Mouse (Mus musculus): ENCODE data around the gene 4933428G20Rik.
A peak's percentile ranks its signal among the peaks of the same experiment; 100 is the strongest.

The 4933428G20Rik gene

DNA sequence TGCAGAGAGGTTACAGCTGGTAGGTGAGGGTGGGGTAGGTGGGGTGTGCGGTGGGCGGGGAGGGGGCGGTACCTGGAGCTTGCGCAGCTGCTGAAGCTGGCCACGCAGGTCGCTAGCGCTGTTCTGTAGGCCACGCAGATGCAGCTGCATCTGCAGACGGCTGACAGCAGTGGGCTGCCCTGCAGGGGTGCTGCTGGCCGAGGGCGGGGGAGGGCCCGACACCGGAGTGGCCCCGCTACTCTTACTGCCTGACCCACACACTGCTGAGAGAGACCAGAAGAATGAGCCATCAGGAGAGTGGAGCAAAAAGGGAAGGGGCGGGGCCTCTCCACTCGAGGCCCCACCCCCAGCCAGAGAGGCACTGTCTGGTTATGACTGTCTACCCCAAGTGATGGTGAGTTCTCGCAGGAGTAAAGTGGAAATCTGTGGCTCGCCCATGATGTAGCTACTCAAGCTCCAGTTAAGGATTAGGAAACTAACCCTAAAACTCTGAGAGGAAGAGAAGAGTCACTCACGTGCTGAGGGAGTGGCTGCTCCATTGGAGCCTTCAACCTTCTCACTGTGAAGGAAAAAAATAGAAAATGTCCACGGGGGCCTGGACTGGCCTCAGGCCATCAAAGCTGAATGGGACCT, 32.9 kb upstream of the 4933428G20Rik start:
- DNase-seq (ENCODE audit: low spot score in 2 of 2): peak; percentile 34 to 51

- DNase-seq (ENCODE audit: low spot score in 2 of 2): no peak
Measured at GRCm38 (mm10) chr11:97532354-97532753, 32.2 kb upstream of the 4933428G20Rik start.

GRCm38 (mm10) chr11:97531381-97532260, 31.5 kb upstream of the 4933428G20Rik start:
- peak; percentile 76 to 95 for DNase-seq (ENCODE audit: low spot score in 2 of 2)

DNA sequence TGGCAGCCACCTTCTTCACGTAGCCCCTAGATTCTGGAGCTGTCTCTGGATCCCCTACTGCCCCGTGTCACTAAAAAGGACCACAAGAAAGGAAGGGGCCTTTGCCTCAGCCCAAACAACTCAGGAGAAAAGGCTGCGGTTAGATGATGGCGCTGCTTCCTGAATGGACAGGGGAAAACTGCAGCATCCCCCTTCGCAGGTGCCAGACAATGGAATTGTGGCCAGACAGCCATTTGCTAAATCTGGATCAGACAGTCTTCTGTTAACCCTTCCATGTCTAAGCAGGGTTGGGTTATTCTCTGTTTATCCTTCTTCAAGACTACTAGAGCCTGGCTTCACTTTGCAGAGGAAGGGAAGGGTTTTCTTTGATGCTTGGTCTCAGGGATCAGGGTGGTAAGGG, 30.8 kb upstream of the 4933428G20Rik start:
- DNase-seq (ENCODE audit: low spot score in 2 of 2): no peak

GRCm38 (mm10) chr11:97530069-97530468, 29.9 kb upstream of the 4933428G20Rik start:
- no peak for DNase-seq (ENCODE audit: low spot score in 2 of 2)

- no peak for DNase-seq (ENCODE audit: low spot score in 2 of 2)
Measured at GRCm38 (mm10) chr11:97528282-97528808, 28.2 kb upstream of the 4933428G20Rik start.

GRCm38 (mm10) chr11:97525313-97525712, 25.2 kb upstream of the 4933428G20Rik start:
- DNase-seq (ENCODE audit: low spot score in 2 of 2): no peak

- DNase-seq (ENCODE audit: low spot score in 2 of 2): no peak
Measured at GRCm38 (mm10) chr11:97524306-97524705, 24.2 kb upstream of the 4933428G20Rik start.

DNA sequence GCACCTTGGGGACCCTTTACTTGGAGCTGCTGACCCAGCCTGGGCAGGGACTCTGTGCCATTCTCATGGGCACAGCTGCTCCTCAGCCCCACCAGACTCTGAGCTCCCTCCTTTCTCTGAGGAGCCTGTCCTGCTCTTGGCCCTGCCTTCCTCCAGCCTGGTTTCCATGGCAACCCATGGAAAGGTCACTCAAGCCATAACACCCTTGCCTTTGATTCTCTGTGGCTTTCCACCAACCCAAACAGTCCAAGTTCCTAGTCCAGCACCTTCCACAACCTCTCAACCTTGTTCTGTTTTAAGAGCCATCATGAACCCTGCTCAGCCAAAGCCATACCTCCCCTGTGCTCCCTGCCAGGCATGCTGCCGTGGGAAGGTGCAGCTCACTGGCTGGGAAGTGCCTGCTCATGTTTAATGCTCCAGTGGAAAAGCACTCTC, 23.7 kb upstream of the 4933428G20Rik start:
- no peak for DNase-seq (ENCODE audit: low spot score in 2 of 2)

DNA sequence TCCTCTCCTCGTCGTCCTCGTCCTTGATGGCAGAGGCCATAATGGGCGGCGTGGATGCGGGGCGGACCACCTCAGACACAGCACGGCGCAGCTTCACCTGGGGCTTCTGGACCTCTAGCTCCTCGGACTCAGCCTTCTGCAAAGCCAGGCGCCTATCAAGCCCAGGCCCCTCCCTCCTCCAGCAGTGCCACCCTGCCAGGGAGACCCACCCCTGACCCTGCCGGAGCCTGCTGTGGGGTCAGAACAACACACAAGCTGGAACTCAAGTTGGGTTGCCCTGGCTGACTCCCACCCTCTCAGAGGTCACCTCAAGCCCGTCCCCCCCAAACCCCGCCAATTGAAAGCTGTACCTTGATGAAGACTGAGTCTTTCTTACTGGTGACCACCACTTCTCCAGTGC, 23.0 kb upstream of the 4933428G20Rik start:
- DNase-seq (ENCODE audit: low spot score in 2 of 2): no peak

- DNase-seq (ENCODE audit: low spot score in 2 of 2): no peak
Measured at GRCm38 (mm10) chr11:97521741-97522474, 21.8 kb upstream of the 4933428G20Rik start.

GRCm38 (mm10) chr11:97520541-97520940, 20.4 kb upstream of the 4933428G20Rik start:
- DNase-seq (ENCODE audit: low spot score in 2 of 2): no peak

DNA sequence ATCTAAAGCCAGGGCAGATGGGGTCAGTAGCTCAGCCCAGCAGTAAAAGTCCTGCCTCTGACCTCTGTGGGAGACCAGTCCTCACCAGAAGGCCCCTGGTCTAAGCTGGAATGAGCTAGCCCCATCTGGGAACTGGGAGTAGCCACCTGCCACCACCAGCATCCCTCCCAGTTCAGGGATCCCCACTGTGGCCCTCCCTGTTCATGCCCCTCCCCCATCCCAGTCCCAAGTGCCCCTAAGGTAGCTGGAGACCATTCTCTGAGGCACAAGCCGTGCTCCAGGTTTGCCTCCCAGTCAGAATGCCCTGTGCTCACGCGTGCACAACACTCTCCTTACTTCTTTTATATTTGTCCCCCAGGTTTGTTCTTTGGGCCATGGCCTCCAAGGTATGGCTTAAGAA, 12.9 kb upstream of the 4933428G20Rik start:
- DNase-seq (ENCODE audit: low spot score in 2 of 2): no peak

GRCm38 (mm10) chr11:97512511-97512910, 12.4 kb upstream of the 4933428G20Rik start:
- DNase-seq (ENCODE audit: low spot score in 2 of 2): no peak

DNA sequence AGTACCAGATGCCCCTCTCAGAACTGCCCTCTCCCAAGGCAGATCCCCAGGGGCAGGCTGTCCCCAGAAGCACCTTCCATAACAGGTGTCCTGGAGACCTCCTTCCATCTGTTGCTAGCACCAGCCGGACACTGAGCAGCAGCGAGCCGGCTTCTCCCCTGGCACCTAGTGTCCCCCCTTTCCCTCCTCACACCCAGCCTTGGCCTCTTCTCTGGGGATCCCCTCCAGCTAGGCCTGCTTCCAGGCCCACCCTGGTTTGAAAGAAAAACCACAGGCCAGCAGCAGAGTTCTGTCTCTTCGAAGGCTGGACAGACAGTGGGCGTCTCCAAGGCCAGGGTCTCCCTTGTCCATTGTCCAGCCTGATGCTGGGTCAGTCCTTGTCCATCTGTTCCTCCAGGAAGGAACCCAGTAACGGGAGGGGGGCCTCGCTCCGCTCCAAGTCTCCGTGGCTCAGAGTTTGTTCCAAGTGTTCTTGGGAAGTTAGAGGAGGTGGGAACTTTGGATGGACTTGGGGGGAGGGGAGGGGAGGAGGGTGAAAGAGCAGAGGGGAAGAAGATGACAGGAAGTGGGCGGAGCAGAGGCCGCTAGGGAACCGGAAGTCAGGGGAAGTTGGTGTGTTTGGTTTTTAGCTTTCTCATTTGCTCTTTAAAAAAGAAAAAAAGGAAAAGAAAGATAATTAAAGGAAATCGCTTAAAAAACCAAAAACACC, 11.7 kb upstream of the 4933428G20Rik start:
- DNase-seq (ENCODE audit: low spot score in 2 of 2): peak; percentile 61 to 70

DNA sequence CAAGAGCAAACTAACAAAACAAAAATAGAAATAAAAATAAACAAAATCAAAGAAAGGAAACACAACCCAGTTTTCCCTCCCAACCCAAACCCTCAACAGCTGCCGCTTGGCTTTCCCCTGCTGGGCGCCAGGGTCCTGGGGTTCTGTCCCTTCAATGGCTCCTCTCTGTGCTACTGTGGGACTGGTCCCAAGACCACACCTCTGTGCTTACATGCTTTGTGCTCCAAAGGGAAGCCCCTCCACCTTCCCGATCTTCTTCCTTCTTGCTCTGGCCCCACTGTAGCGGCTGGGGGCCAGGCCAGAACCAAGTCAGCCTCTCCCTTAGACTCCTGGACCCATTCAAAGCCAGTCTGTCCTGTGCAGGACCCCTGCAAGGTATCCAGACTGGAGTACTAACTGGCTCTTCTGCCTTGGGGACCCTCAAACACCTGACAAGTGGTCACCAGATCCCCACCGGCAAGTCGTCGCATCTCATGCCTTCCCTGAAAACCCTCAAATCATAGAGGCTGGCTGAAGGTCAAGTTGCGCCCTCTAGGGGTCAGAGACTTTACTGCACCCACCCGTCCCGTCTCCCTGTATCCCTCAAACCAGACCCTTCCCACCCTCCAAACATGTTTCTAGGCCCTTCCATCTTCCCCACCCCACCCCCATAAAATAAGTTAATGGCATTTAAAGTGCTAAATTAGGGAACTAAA, 11.0 kb upstream of the 4933428G20Rik start:
- DNase-seq (ENCODE audit: low spot score in 2 of 2): peak; percentile 34 to 63

DNA sequence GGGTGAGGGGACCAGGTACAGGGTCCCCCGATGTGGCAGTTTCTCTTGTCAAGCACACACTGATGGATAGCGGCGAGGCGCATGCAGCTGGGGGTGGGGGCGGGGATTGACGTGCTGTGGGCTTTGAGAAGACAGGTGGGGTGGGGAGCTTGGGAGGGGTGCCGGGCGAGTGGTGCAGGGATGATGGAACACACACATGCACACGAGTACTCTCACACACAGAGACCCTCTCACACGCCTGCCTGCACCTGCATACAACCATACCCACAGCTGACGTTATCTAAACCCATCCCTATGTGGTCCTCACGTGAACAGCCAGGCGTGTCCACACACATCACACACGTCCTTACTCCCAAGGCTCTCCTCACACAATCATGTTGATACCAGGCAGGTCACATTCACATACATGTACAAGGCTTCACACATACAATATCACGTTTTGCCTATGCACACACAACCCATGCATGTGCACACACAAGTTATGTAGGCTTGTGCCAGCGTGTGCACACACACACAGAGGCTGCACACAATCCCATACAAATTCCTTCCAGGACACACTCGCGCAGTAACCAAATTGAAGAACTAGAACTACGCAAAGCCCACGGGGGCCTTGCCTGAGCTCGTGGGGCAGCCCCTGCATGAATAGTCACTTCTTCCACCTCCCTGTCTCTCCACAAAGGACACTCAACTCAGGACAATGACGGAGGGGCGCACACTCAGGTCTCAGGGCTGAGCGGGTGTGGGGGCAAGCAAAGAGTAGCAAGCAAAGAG, 9.8 kb upstream of the 4933428G20Rik start:
- peak; percentile 31 to 37 for DNase-seq (ENCODE audit: low spot score in 2 of 2)

- no peak for DNase-seq (ENCODE audit: low spot score in 2 of 2)
Measured at GRCm38 (mm10) chr11:97509058-97509457, 8.9 kb upstream of the 4933428G20Rik start.

GRCm38 (mm10) chr11:97508198-97508597, 8.1 kb upstream of the 4933428G20Rik start:
- DNase-seq (ENCODE audit: low spot score in 2 of 2): no peak

GRCm38 (mm10) chr11:97506331-97506730, 6.2 kb upstream of the 4933428G20Rik start:
- no peak for DNase-seq (ENCODE audit: low spot score in 2 of 2)
